Mouse (Mus musculus) embryonic fibroblast, embryonic 13.5 days (primary cell): ENCODE results near the gene Dnajb2.

Source experiments
- CTCF ChIP-seq: IDR thresholded peaks from 2 replicates; pipeline ENCODE4 v1.5.1; 2011; ENCODE audit warnings: mild to moderate bottlenecking, control low read depth, low read length, moderate library complexity, borderline replicate concordance; ENCODE audit not compliant: insufficient read depth
- POLR2A ChIP-seq: IDR thresholded peaks from 2 replicates; pipeline ENCODE4 v1.6.1; 2011; ENCODE audit warnings: low read depth, mild to moderate bottlenecking, control low read depth, low read length, moderate library complexity

DNA sequence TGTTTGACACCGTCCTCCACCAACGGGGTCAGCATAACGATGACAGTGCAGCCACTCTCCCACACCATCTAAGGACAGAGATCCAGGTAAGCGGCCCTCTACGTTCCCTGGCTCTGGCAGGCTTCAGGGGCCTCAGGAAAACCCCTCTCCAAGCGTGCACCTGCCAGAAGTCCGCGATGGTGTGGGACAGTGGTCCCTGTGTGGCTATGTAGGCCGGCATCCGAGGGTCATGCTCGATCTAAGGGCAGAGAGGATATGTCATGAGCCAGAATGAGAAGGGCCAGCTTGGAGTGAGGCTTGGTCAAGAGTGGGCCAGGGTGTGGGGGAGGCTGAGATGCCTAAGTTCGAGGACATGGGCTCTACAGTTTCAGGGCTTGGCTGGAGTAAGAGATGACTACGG lies 16.1 kb downstream of the Dnajb2 start:
- no peak for TF ChIP-seq POLR2A
- TF ChIP-seq CTCF = no peak
